In genomic region chr14:78525059-78525458, GRCm38 (mm10) we compare ENCODE assay signal across 22 mouse cellular contexts. TPM values are rescaled to one million over a fixed set of nuclear protein-coding genes. Genes with fewer than 3 reads are reported as not detected.
DNase-seq lines count a peak whose midpoint lies in the region; ATAC-seq and TF ChIP-seq lines count a peak whose summit lies in the region.
"Had no signal": no experiment of that assay in that cellular context is flagged by ENCODE, and none has a peak within 500 bp of the region (broad histone marks: within the 10 kb centered on the region; RNA-seq: fewer than 3 reads in every experiment).

No protein-coding gene starts in this region.

- H3K4me2 ChIP-seq in kidney, postnatal 0 days (ENCODE audit: low read length) = no peak overlapping the region
- no peak overlapping the region for H3K4me2 ChIP-seq in kidney, embryonic 16.5 days (replicated peaks; ENCODE audit: low read depth, low read length)
- H3K4me2 ChIP-seq in midbrain, embryonic 11.5 days = no peak overlapping the region
- no peak overlapping the region for H3K4me2 ChIP-seq in midbrain, embryonic 16.5 days (ENCODE audit: low read length)
- H3K4me2 ChIP-seq: embryonic facial prominence, embryonic 13.5 days; forebrain, embryonic 12.5 days; hindbrain, embryonic 13.5 days; liver, embryonic 11.5 days; lung, embryonic 14.5 days had no signal

- no peak for TF ChIP-seq EP300 in MEL (IDR thresholded peaks at IDR 0.05; ENCODE audit: low read depth in 1 of 2, low read length in 2 of 2)

- DNase-seq in kidney, postnatal 0 days (ENCODE audit: low spot score) = no peak
- peak; percentile 4 for DNase-seq in midbrain, embryonic 11.5 days (ENCODE audit: low spot score, missing footprints)
- DNase-seq in MEL (ENCODE audit: low read depth, low spot score) = no peak
- no peak for DNase-seq in spleen, adult 12 weeks (ENCODE audit: low spot score)
- DNase-seq in cerebellum, postnatal 14 days = no peak
- DNase-seq: adrenal gland, adult 8-10 months; embryo, embryonic 11 days; heart, postnatal 36 days; kidney, postnatal 4 days; lung, embryonic 14.5 days; right cerebral cortex, postnatal 14 days; spleen, adult 18-20 months had no signal

- H3K9me3 ChIP-seq in kidney, postnatal 0 days (replicated peaks; ENCODE audit: low read length) = no peaks in the 10 kb centered on the region
- no peaks in the 10 kb centered on the region for H3K9me3 ChIP-seq in kidney, embryonic 16.5 days (ENCODE audit: low read length)
- no peaks in the 10 kb centered on the region for H3K9me3 ChIP-seq in midbrain, embryonic 11.5 days (ENCODE audit: control insufficient read depth, low read length)
- no peaks in the 10 kb centered on the region for H3K9me3 ChIP-seq in midbrain, embryonic 16.5 days (replicated peaks; ENCODE audit: control insufficient read depth, low read length, poor library complexity, severe bottlenecking)
- H3K9me3 ChIP-seq in MEL (replicated peaks; ENCODE audit: insufficient read depth, low read length) = no peaks in the 10 kb centered on the region
- H3K9me3 ChIP-seq: embryonic facial prominence, embryonic 13.5 days; forebrain, embryonic 12.5 days; hindbrain, embryonic 13.5 days; midbrain, embryonic 10.5 days had no signal

- peaks cover 4% of the 10 kb centered on the region for H3K79me2 ChIP-seq in MEL (ENCODE audit: control insufficient read depth, insufficient read depth, low read length, poor library complexity)

- peaks cover 29% of the 10 kb centered on the region for H3K4me1 ChIP-seq in kidney, postnatal 0 days (replicated peaks; ENCODE audit: insufficient read depth, low read length)
- H3K4me1 ChIP-seq in kidney, embryonic 16.5 days (ENCODE audit: insufficient read depth, low read length) = peaks cover 42% of the 10 kb centered on the region
- no peaks in the 10 kb centered on the region for H3K4me1 ChIP-seq in midbrain, embryonic 11.5 days (ENCODE audit: control insufficient read depth, insufficient read depth, low read length)
- H3K4me1 ChIP-seq in midbrain, embryonic 16.5 days (ENCODE audit: control insufficient read depth, insufficient read depth, low read length) = peaks cover 9% of the 10 kb centered on the region
- no peaks in the 10 kb centered on the region for H3K4me1 ChIP-seq in MEL (ENCODE audit: control insufficient read depth in 1 of 2, insufficient read depth in 2 of 2, low read length in 2 of 2)

- WGBS in kidney, postnatal 0 days = 87% methylated on average over 2 of the region's 2 CpGs
- WGBS in kidney, embryonic 16.5 days = 78% methylated on average over 2 of the region's 2 CpGs
- 93% methylated on average over 2 of the region's 2 CpGs for WGBS in midbrain, embryonic 11.5 days
- 86% methylated on average over 2 of the region's 2 CpGs for WGBS in midbrain, embryonic 16.5 days

- TF ChIP-seq POLR2A in MEL (IDR thresholded peaks at IDR 0.05; ENCODE audit: control insufficient read depth in 1 of 2, insufficient read depth in 1 of 2, low read depth in 1 of 2, low read length in 2 of 2, poor library complexity in 1 of 2) = no peak

- ATAC-seq in kidney, postnatal 0 days (replicated peaks; ENCODE audit: low FRiP score, low read depth) = no peak
- ATAC-seq in kidney, embryonic 16.5 days (ENCODE audit: low FRiP score, low TSS enrichment) = no peak
- no peak for ATAC-seq in midbrain, embryonic 11.5 days (ENCODE audit: low FRiP score)
- no peak for ATAC-seq in midbrain, embryonic 16.5 days
- 0 out of 2 replicates have a peak, but pooled peaks have one; percentile 41 for ATAC-seq in megakaryocyte progenitor cell, adult 5-6 weeks (replicated peaks; ENCODE audit: poor library complexity)
- ATAC-seq: activated CD4-positive, CD25-positive, alpha-beta regulatory T cell, adult 4 months had no signal

- H3K27ac ChIP-seq in kidney, postnatal 0 days = no peak overlapping the region
- no peak overlapping the region for H3K27ac ChIP-seq in kidney, embryonic 16.5 days (ENCODE audit: low read length)
- no peak overlapping the region for H3K27ac ChIP-seq in midbrain, embryonic 11.5 days (ENCODE audit: low read depth, low read length)
- no peak overlapping the region for H3K27ac ChIP-seq in midbrain, embryonic 16.5 days (ENCODE audit: low read length)
- no peak overlapping the region for H3K27ac ChIP-seq in MEL (ENCODE audit: control insufficient read depth, low read depth, low read length)
- H3K27ac ChIP-seq: embryonic facial prominence, embryonic 13.5 days; forebrain, embryonic 12.5 days; hindbrain, embryonic 13.5 days had no signal

- H3K4me3 ChIP-seq in kidney, postnatal 0 days (replicated peaks; ENCODE audit: low read depth, low read length) = no peak overlapping the region
- no peak overlapping the region for H3K4me3 ChIP-seq in kidney, embryonic 16.5 days (ENCODE audit: low read length)
- no peak overlapping the region for H3K4me3 ChIP-seq in midbrain, embryonic 11.5 days (ENCODE audit: low read depth, low read length)
- no peak overlapping the region for H3K4me3 ChIP-seq in midbrain, embryonic 16.5 days (ENCODE audit: low read depth, low read length)
- no peak overlapping the region for H3K4me3 ChIP-seq in MEL (ENCODE audit: control insufficient read depth in 1 of 2, insufficient read depth in 1 of 2, low read depth in 2 of 2, low read length in 2 of 2)
- H3K4me3 ChIP-seq: embryonic facial prominence, embryonic 13.5 days; erythroblast, embryonic 14.5 days; forebrain, embryonic 12.5 days; hindbrain, embryonic 13.5 days; midbrain, embryonic 10.5 days had no signal

- H3K9ac ChIP-seq in kidney, postnatal 0 days (ENCODE audit: low read depth, low read length) = no peak overlapping the region
- H3K9ac ChIP-seq in kidney, embryonic 16.5 days (replicated peaks; ENCODE audit: low read length) = no peak overlapping the region
- no peak overlapping the region for H3K9ac ChIP-seq in midbrain, embryonic 11.5 days (ENCODE audit: low read length)
- H3K9ac ChIP-seq in midbrain, embryonic 16.5 days (ENCODE audit: low read depth, low read length) = no peak overlapping the region
- no peak overlapping the region for H3K9ac ChIP-seq in MEL (ENCODE audit: control insufficient read depth, low read depth, low read length, poor library complexity, severe bottlenecking)
- H3K9ac ChIP-seq: embryonic facial prominence, embryonic 13.5 days; forebrain, embryonic 12.5 days; hindbrain, embryonic 13.5 days; lung, embryonic 14.5 days had no signal

- TF ChIP-seq RAD21 in MEL (IDR thresholded peaks at IDR 0.05; ENCODE audit: low read depth, low read length) = no peak

- TF ChIP-seq CTCF in kidney, postnatal 0 days (IDR thresholded peaks at IDR 0.05; ENCODE audit: low read depth) = peak; percentile 33; the same call in 1 of the 2 replicates
- peak in 2 of 3 experiments; percentile 12 to 21; a peak in 2 of 6 replicates for TF ChIP-seq CTCF in MEL (IDR thresholded peaks at IDR 0.05 in 2 of 3, conservative IDR thresholded peaks at IDR 0.05 in 1 of 3; ENCODE audit: control insufficient read depth in 1 of 3, insufficient read depth in 1 of 3, low read depth in 2 of 3, low read length in 3 of 3, poor library complexity in 1 of 3, severe bottlenecking in 1 of 3)

- H3K36me3 ChIP-seq in kidney, postnatal 0 days (ENCODE audit: insufficient read depth, low read length) = no peaks in the 10 kb centered on the region
- no peaks in the 10 kb centered on the region for H3K36me3 ChIP-seq in kidney, embryonic 16.5 days (ENCODE audit: insufficient read depth, low read length)
- no peaks in the 10 kb centered on the region for H3K36me3 ChIP-seq in midbrain, embryonic 11.5 days (ENCODE audit: control insufficient read depth, insufficient read depth, low read length)
- no peaks in the 10 kb centered on the region for H3K36me3 ChIP-seq in midbrain, embryonic 16.5 days (ENCODE audit: control insufficient read depth, insufficient read depth, low read length)
- no peaks in the 10 kb centered on the region; a peak in 1 of 4 replicates for H3K36me3 ChIP-seq in MEL (ENCODE audit: control insufficient read depth in 1 of 2, insufficient read depth in 2 of 2, low read length in 2 of 2)

- no peaks in the 10 kb centered on the region for H3K27me3 ChIP-seq in kidney, postnatal 0 days (ENCODE audit: insufficient read depth, low read length)
- H3K27me3 ChIP-seq in kidney, embryonic 16.5 days (ENCODE audit: insufficient read depth, low read length) = no peaks in the 10 kb centered on the region
- no peaks in the 10 kb centered on the region for H3K27me3 ChIP-seq in midbrain, embryonic 11.5 days (ENCODE audit: control insufficient read depth, insufficient read depth, low read length)
- no peaks in the 10 kb centered on the region for H3K27me3 ChIP-seq in midbrain, embryonic 16.5 days (ENCODE audit: control insufficient read depth, insufficient read depth, low read depth, low read length)
- no peaks in the 10 kb centered on the region for H3K27me3 ChIP-seq in MEL (ENCODE audit: control insufficient read depth in 1 of 2, insufficient read depth in 2 of 2, low read length in 2 of 2)
- H3K27me3 ChIP-seq: embryonic facial prominence, embryonic 13.5 days; forebrain, embryonic 12.5 days; hindbrain, embryonic 13.5 days had no signal

TF ChIP-seq in MEL, 35 proteins besides CTCF, POLR2A, EP300 and RAD21:
- no peak for TF ChIP-seq ZC3H11A (IDR thresholded peaks at IDR 0.05; ENCODE audit: low read depth, low read length)
- TF ChIP-seq GATA1 (IDR thresholded peaks at IDR 0.05; ENCODE audit: low read depth, low read length) = no peak
- TF ChIP-seq SMC3 (IDR thresholded peaks at IDR 0.05; ENCODE audit: low read depth, low read length) = 0 out of 2 replicates have a peak, but pooled peaks have one; percentile 18
- TF ChIP-seq BHLHE40 (IDR thresholded peaks at IDR 0.05; ENCODE audit: borderline replicate concordance, low read depth, low read length) = no peak

RNA-seq across cellular contexts. Expression of gene Akap11, which starts 11.5 kb away (rescaled TPM):
- polyA plus RNA-seq in kidney, postnatal 0 days (2015; fragmentation: Nextera tagmentation; extraction: Ambion mirVana) = 12.2 and 13.0 TPM in 2 replicates
- polyA plus RNA-seq in kidney, embryonic 16.5 days (2015; fragmentation: Nextera tagmentation; extraction: Ambion mirVana) = 18.6 and 21.2 TPM in 2 replicates
- polyA plus RNA-seq in midbrain, embryonic 11.5 days (2014; fragmentation: Nextera tagmentation; extraction: Ambion mirVana) = 17.6 and 22.4 TPM in 2 replicates
- 39.7 and 45.5 TPM in 2 replicates for polyA plus RNA-seq in midbrain, embryonic 16.5 days (2015; fragmentation: Nextera tagmentation; extraction: Ambion mirVana)
- 17.1 and 17.6 TPM in 2 replicates for total RNA-seq in MEL (2012; rRNA removed)
- polyA plus RNA-seq in MEL (2012; ENCODE audit: insufficient read depth in 1 of 2, insufficient read length in 2 of 2, low read depth in 1 of 2, low replicate concordance in 2 of 2, missing spikeins in 1 of 2) = 10 to 100 TPM; 13.0 to 25.4 TPM
- total RNA-seq in megakaryocyte progenitor cell, adult 5-6 weeks (2015) = 40.7 and 40.8 TPM in 2 replicates
- 37.4 and 48.8 TPM in 2 replicates for total RNA-seq in megakaryocyte progenitor cell, adult 5-6 weeks (2017)
